Mouse (Mus musculus) neural tube, embryonic 11.5 days (tissue): ENCODE data around the gene 5730522E02Rik. TPM values are rescaled to one million over a fixed set of nuclear protein-coding genes. Genes with fewer than 3 reads are reported as not detected.

Experiments
- ATAC-seq: fragments of 200-750 bp; cut with Nextera tagmentation; 2 replicates; pipeline ENCODE4 v1.8.0; 2017; ENCODE audit warnings: moderate number of reproducible peaks, mild to moderate bottlenecking, moderate TSS enrichment, moderate library complexity; ENCODE audit not compliant: insufficient read depth, low FRiP score, low TSS enrichment
- DNase-seq: peaks from one replicate; pipeline ENCODE4 v3.0.0-alpha.2; 2015; ENCODE audit warnings: low spot score
- H3K27ac ChIP-seq: fragments of 300-500 bp; sonication (generic); 2 replicates; pipeline ENCODE4 v1.5.1; 2014; ENCODE audit warnings: low read depth, mild to moderate bottlenecking, low read length
- H3K27me3 ChIP-seq: fragments of 300-500 bp; sonication (generic); 2 replicates; pipeline ENCODE4 v1.6.1; 2014; ENCODE audit warnings: mild to moderate bottlenecking, low read length, mixed read lengths; ENCODE audit not compliant: control insufficient read depth, insufficient read depth
- H3K36me3 ChIP-seq: fragments of 300-500 bp; sonication (generic); 2 replicates; pipeline ENCODE4 v1.6.1; 2014; ENCODE audit warnings: mild to moderate bottlenecking, low read length, moderate library complexity, mixed read lengths; ENCODE audit not compliant: control insufficient read depth, insufficient read depth
- H3K4me1 ChIP-seq: fragments of 300-500 bp; sonication (generic); 2 replicates; pipeline ENCODE4 v1.6.1; 2014; ENCODE audit warnings: low read length, mixed read lengths; ENCODE audit not compliant: control insufficient read depth, insufficient read depth
- H3K4me2 ChIP-seq: fragments of 300-500 bp; sonication (generic); 2 replicates; pipeline ENCODE4 v1.6.1; 2014; ENCODE audit warnings: low read depth, mild to moderate bottlenecking, moderate library complexity
- H3K4me3 ChIP-seq: fragments of 300-500 bp; sonication (generic); 2 replicates; pipeline ENCODE4 v1.5.1; 2014; ENCODE audit warnings: low read depth, low read length
- H3K9ac ChIP-seq: fragments of 300-500 bp; sonication (generic); 2 replicates; pipeline ENCODE4 v1.6.1; 2014; ENCODE audit warnings: mild to moderate bottlenecking, low read length
- H3K9me3 ChIP-seq: fragments of 300-500 bp; sonication (generic); 2 replicates; pipeline ENCODE4 v1.6.1; 2016; ENCODE audit warnings: low read length; ENCODE audit not compliant: control insufficient read depth
- WGBS: fragments of 180-500 bp; shearing (Covaris S2); extraction: QIAGEN DNeasy Blood & Tissue Kit; methylation state at CpG from one replicate; pipeline ENCODE4 v1.1.7; 2014; 5-methylcytosine and 5-hydroxymethylcytosine counted together
- polyA plus RNA-seq: library from polyadenylated mRNA; unstranded; fragments of >200 nt; fragmentation: Nextera tagmentation; extraction: Ambion mirVana; gene quantifications from 2 replicates; pipeline ENCODE4 v1.2.1, GENCODE M21; 2014

The 5730522E02Rik gene
- polyA plus RNA-seq, 1 experiment from 2014 or later: 4.6 TPM

GRCm38 (mm10) chr11:25902321-25902720 is 308.2 kb downstream of the 5730522E02Rik start:
- no peak overlapping the region for H3K4me3 ChIP-seq
- ATAC-seq (no peak), DNase-seq (no peak)
- H3K4me1 ChIP-seq: no peaks in the 10 kb centered on the region
- 82% methylated on average over 2 of the region's 2 CpGs for WGBS
- H3K4me2 ChIP-seq: no peak overlapping the region
- no peaks in the 10 kb centered on the region for H3K27me3 ChIP-seq
- H3K9ac ChIP-seq: no peak overlapping the region
- no peaks in the 10 kb centered on the region for H3K36me3 ChIP-seq
- H3K27ac ChIP-seq: no peak overlapping the region
- no peaks in the 10 kb centered on the region for H3K9me3 ChIP-seq

- no peak overlapping the region for H3K9ac ChIP-seq
- WGBS: 80% methylated on average over 2 of the region's 2 CpGs
- H3K9me3 ChIP-seq: no peaks in the 10 kb centered on the region
- H3K4me2 ChIP-seq: no peak overlapping the region
- no peaks in the 10 kb centered on the region for H3K27me3 ChIP-seq
- H3K36me3 ChIP-seq: no peaks in the 10 kb centered on the region
- no peak overlapping the region for H3K27ac ChIP-seq
- DNase-seq (no peak), ATAC-seq (no peak)
- H3K4me1 ChIP-seq: no peaks in the 10 kb centered on the region
- no peak overlapping the region for H3K4me3 ChIP-seq
Observed at GRCm38 (mm10) chr11:25901666-25902065, 308.9 kb downstream of the 5730522E02Rik start.

GRCm38 (mm10) chr11:25893906-25894305 is 316.7 kb downstream of the 5730522E02Rik start:
- H3K9ac ChIP-seq: no peak overlapping the region
- ATAC-seq (no peak), DNase-seq (no peak)
- H3K4me2 ChIP-seq: no peak overlapping the region
- H3K9me3 ChIP-seq: no peaks in the 10 kb centered on the region
- WGBS: 89% methylated on average over 3 of the region's 3 CpGs
- no peaks in the 10 kb centered on the region for H3K4me1 ChIP-seq
- no peak overlapping the region for H3K27ac ChIP-seq
- H3K4me3 ChIP-seq: no peak overlapping the region
- H3K36me3 ChIP-seq: no peaks in the 10 kb centered on the region
- H3K27me3 ChIP-seq: no peaks in the 10 kb centered on the region

- Histone ChIP-seq H3K4me3 (no peak overlapping the region), H3K27ac (no peak overlapping the region), H3K27me3 (no peaks in the 10 kb centered on the region), H3K9me3 (no peaks in the 10 kb centered on the region), H3K4me2 (no peak overlapping the region), H3K4me1 (no peaks in the 10 kb centered on the region), H3K9ac (no peak overlapping the region), H3K36me3 (no peaks in the 10 kb centered on the region)
- DNase-seq: no peak
- no peak for ATAC-seq
Observed at GRCm38 (mm10) chr11:25872983-25873382, 337.6 kb downstream of the 5730522E02Rik start.

DNA sequence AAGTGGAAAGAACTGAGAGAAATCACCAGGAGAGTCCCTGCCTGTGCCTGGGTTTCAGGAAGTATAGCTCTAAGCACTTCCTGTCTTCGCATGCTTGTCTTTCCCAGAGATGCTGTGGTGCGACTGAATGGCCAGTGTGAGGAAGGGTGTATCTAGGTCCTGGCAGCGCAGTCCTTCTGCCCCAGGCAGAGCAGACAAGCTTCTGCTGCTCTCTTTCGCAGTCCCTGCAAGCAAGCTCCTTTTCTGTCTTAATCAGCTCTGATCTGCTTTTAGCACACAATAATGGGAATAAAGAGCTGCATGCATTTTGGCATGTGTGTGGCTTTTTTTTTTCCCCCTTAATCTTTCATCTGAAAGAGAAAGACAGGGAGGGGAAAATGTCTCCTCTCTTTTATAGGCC is 338.2 kb downstream of the 5730522E02Rik start:
- 58% methylated on average over 4 of the region's 4 CpGs for WGBS
- Histone ChIP-seq H3K9me3 (no peaks in the 10 kb centered on the region), H3K27me3 (no peaks in the 10 kb centered on the region), H3K4me1 (no peaks in the 10 kb centered on the region), H3K4me2 (no peak overlapping the region), H3K27ac (no peak overlapping the region), H3K4me3 (no peak overlapping the region), H3K36me3 (no peaks in the 10 kb centered on the region), H3K9ac (no peak overlapping the region)
- ATAC-seq (no peak), DNase-seq (no peak)

- Histone ChIP-seq H3K4me2 (no peak overlapping the region), H3K36me3 (no peaks in the 10 kb centered on the region), H3K9me3 (no peaks in the 10 kb centered on the region), H3K9ac (no peak overlapping the region), H3K4me1 (no peaks in the 10 kb centered on the region), H3K4me3 (no peak overlapping the region), H3K27me3 (no peaks in the 10 kb centered on the region), H3K27ac (no peak overlapping the region)
- ATAC-seq: no peak
- no peak for DNase-seq
- 74% methylated on average over 2 of the region's 2 CpGs for WGBS
Observed at GRCm38 (mm10) chr11:25866292-25866691, 344.3 kb downstream of the 5730522E02Rik start.

DNA sequence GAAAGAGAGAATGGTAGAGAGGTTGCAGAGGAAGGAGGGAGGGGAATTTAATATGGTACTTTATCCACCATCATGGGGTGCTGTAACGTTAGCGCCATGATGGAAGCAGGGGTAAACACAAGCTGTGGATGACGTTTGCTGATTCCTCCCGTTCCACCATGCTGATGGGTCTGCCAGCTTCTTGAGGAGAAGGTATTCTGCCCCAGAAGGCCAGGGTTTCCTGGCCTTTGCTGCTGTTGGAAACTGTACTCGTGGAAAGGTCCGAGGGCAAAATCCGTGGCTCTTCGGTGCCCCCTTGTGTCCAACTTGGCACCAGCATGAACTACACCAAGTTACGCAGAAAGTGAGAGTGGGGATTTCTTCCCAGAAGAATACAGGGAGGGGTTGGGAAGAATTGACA is 347.9 kb downstream of the 5730522E02Rik start:
- no peaks in the 10 kb centered on the region; the same call in 1 of the 2 replicates for H3K4me1 ChIP-seq
- DNase-seq (peak; percentile 85), ATAC-seq (peak; percentile 80; the same call in 1 of the 2 replicates)
- no peak overlapping the region for H3K9ac ChIP-seq
- H3K27ac ChIP-seq: no peak overlapping the region
- H3K36me3 ChIP-seq: no peaks in the 10 kb centered on the region
- 7% methylated on average over 9 of the region's 9 CpGs for WGBS
- no peaks in the 10 kb centered on the region for H3K9me3 ChIP-seq
- H3K4me2 ChIP-seq: no peak overlapping the region
- no peak overlapping the region for H3K4me3 ChIP-seq
- no peaks in the 10 kb centered on the region for H3K27me3 ChIP-seq

- no peak overlapping the region for H3K4me3 ChIP-seq
- H3K27ac ChIP-seq: no peak overlapping the region
- ATAC-seq (0 out of 2 replicates have a peak, but pooled peaks have one; percentile 36), DNase-seq (no peak)
- H3K4me1 ChIP-seq: peaks cover 5% of the 10 kb centered on the region; the same call in 1 of the 2 replicates
- no peaks in the 10 kb centered on the region for H3K9me3 ChIP-seq
- H3K4me2 ChIP-seq: no peak overlapping the region
- H3K36me3 ChIP-seq: no peaks in the 10 kb centered on the region
- 39% methylated on average over 16 of the region's 16 CpGs for WGBS
- no peak overlapping the region for H3K9ac ChIP-seq
- H3K27me3 ChIP-seq: no peaks in the 10 kb centered on the region
Observed at GRCm38 (mm10) chr11:25856629-25857568, 353.7 kb downstream of the 5730522E02Rik start.

DNA sequence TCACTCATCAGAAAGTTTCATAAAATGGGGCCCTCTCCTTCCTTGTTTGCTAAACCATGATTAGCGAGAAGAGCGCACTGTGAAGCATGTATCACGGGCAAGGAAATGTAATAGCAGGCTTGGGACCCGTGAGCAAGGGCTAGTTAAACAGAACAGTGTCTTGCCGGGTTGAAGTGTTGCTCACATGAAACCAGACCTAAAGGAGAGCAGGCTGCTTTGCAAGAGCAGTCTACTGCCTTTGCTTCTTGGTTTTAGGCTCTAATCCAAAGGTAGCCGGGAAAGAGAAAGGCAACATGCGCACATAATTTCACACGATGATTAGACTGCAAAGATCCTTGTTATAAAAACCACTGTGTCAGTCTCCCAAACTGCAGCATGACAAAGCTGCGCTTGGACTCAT is 354.8 kb downstream of the 5730522E02Rik start:
- no peak overlapping the region for H3K9ac ChIP-seq
- peak; percentile 20 for DNase-seq

More for the DNA sequence above, 354.8 kb downstream of the 5730522E02Rik start:
- Histone ChIP-seq H3K4me3 (no peak overlapping the region), H3K27me3 (no peaks in the 10 kb centered on the region), H3K36me3 (no peaks in the 10 kb centered on the region), H3K4me1 (peaks cover 5% of the 10 kb centered on the region; the same call in 1 of the 2 replicates), H3K4me2 (no peak overlapping the region), H3K9me3 (no peaks in the 10 kb centered on the region), H3K27ac (peak overlapping the region; percentile 24; the same call in 1 of the 2 replicates)
- ATAC-seq: no peak
- 59% methylated on average over 9 of the region's 9 CpGs for WGBS
